Mouse (Mus musculus) liver, embryonic 13.5 days (tissue): ENCODE data around the gene Dao. TPM values are rescaled to one million over a fixed set of nuclear protein-coding genes. Genes with fewer than 3 reads are reported as not detected.

Experiments used
- ATAC-seq: fragments of 200-750 bp; cut with Nextera tagmentation; 2 replicates; pipeline ENCODE4 v1.8.0; 2017; ENCODE audit warnings: low read depth, mild to moderate bottlenecking, moderate number of reproducible peaks, moderate library complexity
- DNase-seq: peaks from one replicate; pipeline ENCODE4 v3.0.0; 2022
- H3K27ac ChIP-seq: fragments of 300-500 bp; sonication (generic); 2 replicates; pipeline ENCODE4 v1.5.1; 2015; ENCODE audit warnings: moderate library complexity, mild to moderate bottlenecking, inconsistent platforms
- H3K27me3 ChIP-seq: fragments of 300-500 bp; sonication (generic); 2 replicates; pipeline ENCODE4 v1.6.1; 2015; ENCODE audit warnings: mild to moderate bottlenecking, inconsistent platforms
- H3K36me3 ChIP-seq: fragments of 300-500 bp; sonication (generic); 2 replicates; pipeline ENCODE4 v1.6.1; 2015; ENCODE audit warnings: mild to moderate bottlenecking, inconsistent platforms
- H3K4me1 ChIP-seq: fragments of 300-500 bp; sonication (generic); replicated peaks from 2 replicates; pipeline ENCODE4 v1.6.1; 2015; ENCODE audit warnings: inconsistent platforms
- H3K4me2 ChIP-seq: fragments of 300-500 bp; sonication (generic); 2 replicates; pipeline ENCODE4 v1.6.1; 2015; ENCODE audit warnings: inconsistent platforms, mild to moderate bottlenecking, moderate library complexity
- H3K4me3 ChIP-seq: fragments of 300-500 bp; sonication (generic); replicated peaks from 2 replicates; pipeline ENCODE4 v1.5.1; 2015; ENCODE audit warnings: mild to moderate bottlenecking, inconsistent platforms
- H3K9ac ChIP-seq: fragments of 300-500 bp; sonication (generic); 2 replicates; pipeline ENCODE4 v1.6.1; 2015; ENCODE audit warnings: mild to moderate bottlenecking, inconsistent platforms
- H3K9me3 ChIP-seq: fragments of 300-500 bp; sonication (generic); replicated peaks from 2 replicates; pipeline ENCODE4 v1.6.1; 2016; ENCODE audit warnings: inconsistent platforms
- WGBS: fragments of 180-500 bp; shearing (Covaris S2); methylation state at CpG from one replicate; pipeline ENCODE4 v1.1.7; 2015; ENCODE audit not compliant: insufficient replicate concordance; 5-methylcytosine and 5-hydroxymethylcytosine counted together
- polyA plus RNA-seq: library from polyadenylated mRNA; unstranded; fragments of >200 nt; fragmentation: Nextera tagmentation; extraction: Ambion mirVana; gene quantifications from 2 replicates; pipeline ENCODE4 v1.2.1, GENCODE M21; 2015

The Dao gene
- polyA plus RNA-seq, 1 experiment from 2014 or later, result not detected

GRCm38 (mm10) chr5:113968371-113968770, 35.1 kb upstream of the Dao start:
- no peak overlapping the region for H3K4me3 ChIP-seq
- peaks cover 57% of the 10 kb centered on the region for H3K4me1 ChIP-seq
- peak overlapping the region; percentile 44; the same call in 1 of the 2 replicates for H3K27ac ChIP-seq
- no peak for DNase-seq
- H3K4me2 ChIP-seq, result no peak overlapping the region
- peaks cover 75% of the 10 kb centered on the region for H3K36me3 ChIP-seq
- 83% methylated on average over 11 of the region's 11 CpGs for WGBS
- H3K9ac ChIP-seq, result no peak overlapping the region
- no peaks in the 10 kb centered on the region for H3K9me3 ChIP-seq
- H3K27me3 ChIP-seq, result no peaks in the 10 kb centered on the region
- no peak for ATAC-seq

DNA sequence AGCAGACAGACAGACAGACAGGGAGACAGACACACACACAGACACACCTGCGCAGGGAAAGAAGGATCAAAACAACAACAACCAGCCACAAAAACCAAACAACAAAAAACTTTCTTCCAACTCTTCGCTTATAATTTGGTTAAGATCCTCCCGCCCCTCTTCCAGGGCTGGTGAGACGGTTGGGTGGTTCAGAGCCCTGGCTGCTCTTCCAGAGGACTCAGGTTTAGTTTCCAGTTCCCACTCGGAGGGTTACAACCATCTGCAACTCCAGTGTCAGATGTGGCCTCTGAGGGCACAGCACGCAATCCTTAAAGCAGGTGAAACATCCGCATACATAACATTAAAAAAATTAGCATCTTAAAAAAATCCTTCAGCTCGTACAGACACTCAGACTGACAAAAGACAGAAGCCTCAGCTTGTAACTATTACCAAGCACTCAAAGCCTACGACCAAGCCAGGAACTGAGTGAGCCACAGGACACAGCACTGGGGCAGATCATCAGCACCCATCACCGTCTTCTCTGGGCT, 32.0 kb upstream of the Dao start:
- Histone ChIP-seq H3K27ac (peak overlapping the region; percentile 98), H3K9ac (peak overlapping the region; percentile 85), H3K4me3 (peak overlapping the region; percentile 61), H3K27me3 (no peaks in the 10 kb centered on the region), H3K9me3 (no peaks in the 10 kb centered on the region), H3K4me2 (peak overlapping the region; percentile 87), H3K4me1 (peaks cover 82% of the 10 kb centered on the region), H3K36me3 (peaks cover 46% of the 10 kb centered on the region)
- 83% methylated on average over 10 of the region's 10 CpGs for WGBS
- DNase-seq, result no peak
- ATAC-seq, result no peak

DNA sequence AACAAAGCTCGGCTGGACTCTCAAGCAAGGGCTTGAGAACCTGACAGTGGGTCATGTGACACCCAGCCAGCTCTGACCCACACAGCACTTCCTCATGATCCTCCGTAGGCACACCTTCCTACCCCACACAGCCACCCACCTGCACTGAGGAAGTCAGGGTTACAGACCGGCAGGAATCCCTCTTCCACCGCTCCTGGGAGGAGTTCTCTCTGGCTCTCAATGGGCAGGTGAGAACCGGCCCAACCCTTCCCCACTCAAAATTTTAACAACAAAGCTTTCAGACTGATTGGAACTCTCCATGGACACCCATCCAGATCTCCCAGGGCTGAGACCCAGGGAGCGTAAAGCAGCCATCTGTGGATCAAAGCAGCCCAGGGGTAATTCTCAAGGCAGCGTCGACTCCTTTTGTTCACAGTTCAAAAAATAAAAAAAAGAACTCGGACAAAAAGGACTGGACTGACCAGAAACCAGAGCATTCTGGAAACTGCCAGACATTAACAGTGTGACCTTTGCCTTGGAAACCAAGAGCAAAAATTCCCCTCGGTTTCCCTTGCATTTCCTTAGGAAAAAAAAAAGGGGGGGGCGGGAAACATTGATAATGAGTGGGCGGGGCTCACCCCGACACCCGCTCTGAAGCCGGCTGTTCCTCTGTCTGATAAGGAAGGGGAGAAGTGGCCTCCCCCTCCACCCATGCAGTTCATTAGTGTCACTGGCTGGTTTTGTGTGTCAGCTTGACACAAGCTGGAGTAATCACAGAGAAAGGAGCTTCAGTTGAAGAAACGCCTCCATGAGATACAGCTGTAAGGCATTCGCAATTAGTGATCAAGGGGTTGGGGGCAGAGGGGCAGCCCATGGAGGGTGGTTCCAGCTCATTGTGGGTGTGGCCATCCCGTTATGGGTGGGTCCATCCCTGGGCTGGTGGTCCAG, 30.7 kb upstream of the Dao start:
- DNase-seq (peak; percentile 79), ATAC-seq (peak; percentile 75)
- WGBS, result 11% methylated on average over 18 of the region's 18 CpGs
- peak overlapping the region; percentile 98 for H3K27ac ChIP-seq
- peaks cover 42% of the 10 kb centered on the region for H3K36me3 ChIP-seq
- H3K9ac ChIP-seq, result peak overlapping the region; percentile 85
- H3K9me3 ChIP-seq, result no peaks in the 10 kb centered on the region
- peak overlapping the region; percentile 87 for H3K4me2 ChIP-seq
- H3K27me3 ChIP-seq, result no peaks in the 10 kb centered on the region
- peak overlapping the region; percentile 61 for H3K4me3 ChIP-seq
- H3K4me1 ChIP-seq, result peaks cover 82% of the 10 kb centered on the region

DNA sequence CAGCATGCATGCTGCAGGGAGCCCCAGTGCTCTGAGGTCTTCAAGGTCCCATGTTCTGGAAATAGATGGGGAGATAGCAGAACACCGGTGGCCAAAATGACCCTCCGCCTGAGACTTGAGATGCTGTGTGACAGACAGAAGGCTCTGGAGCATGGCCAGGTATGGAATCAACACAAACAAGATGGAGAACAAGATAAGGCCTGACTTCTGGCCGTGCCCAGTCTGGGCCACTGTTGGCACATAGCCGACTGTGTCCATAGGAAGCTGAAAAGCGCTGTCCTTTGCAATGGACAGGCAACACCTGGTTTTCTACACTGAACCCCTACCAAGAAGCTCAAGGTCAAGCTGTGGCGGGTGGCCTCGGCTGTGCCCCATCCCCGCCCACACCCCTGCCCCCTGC, 29.7 kb upstream of the Dao start:
- no peak for DNase-seq
- Histone ChIP-seq H3K4me1 (peaks cover 89% of the 10 kb centered on the region), H3K9ac (peak overlapping the region; percentile 85), H3K36me3 (peaks cover 32% of the 10 kb centered on the region), H3K4me3 (peak overlapping the region; percentile 61), H3K27me3 (no peaks in the 10 kb centered on the region), H3K4me2 (peak overlapping the region; percentile 87), H3K9me3 (no peaks in the 10 kb centered on the region), H3K27ac (peak overlapping the region; percentile 98)
- 63% methylated on average over 8 of the region's 8 CpGs for WGBS
- ATAC-seq, result no peak

GRCm38 (mm10) chr5:113974576-113974975, 28.9 kb upstream of the Dao start:
- Histone ChIP-seq H3K4me1 (peaks cover 97% of the 10 kb centered on the region), H3K27me3 (no peaks in the 10 kb centered on the region), H3K36me3 (peaks cover 28% of the 10 kb centered on the region), H3K9me3 (no peaks in the 10 kb centered on the region), H3K4me2 (peak overlapping the region; percentile 87), H3K9ac (peak overlapping the region; percentile 85), H3K27ac (peak overlapping the region; percentile 98), H3K4me3 (peak overlapping the region; percentile 61)
- peak; percentile 53 for ATAC-seq
- peak; percentile 52 for DNase-seq
- WGBS, result 45% methylated on average over 15 of the region's 15 CpGs

DNA sequence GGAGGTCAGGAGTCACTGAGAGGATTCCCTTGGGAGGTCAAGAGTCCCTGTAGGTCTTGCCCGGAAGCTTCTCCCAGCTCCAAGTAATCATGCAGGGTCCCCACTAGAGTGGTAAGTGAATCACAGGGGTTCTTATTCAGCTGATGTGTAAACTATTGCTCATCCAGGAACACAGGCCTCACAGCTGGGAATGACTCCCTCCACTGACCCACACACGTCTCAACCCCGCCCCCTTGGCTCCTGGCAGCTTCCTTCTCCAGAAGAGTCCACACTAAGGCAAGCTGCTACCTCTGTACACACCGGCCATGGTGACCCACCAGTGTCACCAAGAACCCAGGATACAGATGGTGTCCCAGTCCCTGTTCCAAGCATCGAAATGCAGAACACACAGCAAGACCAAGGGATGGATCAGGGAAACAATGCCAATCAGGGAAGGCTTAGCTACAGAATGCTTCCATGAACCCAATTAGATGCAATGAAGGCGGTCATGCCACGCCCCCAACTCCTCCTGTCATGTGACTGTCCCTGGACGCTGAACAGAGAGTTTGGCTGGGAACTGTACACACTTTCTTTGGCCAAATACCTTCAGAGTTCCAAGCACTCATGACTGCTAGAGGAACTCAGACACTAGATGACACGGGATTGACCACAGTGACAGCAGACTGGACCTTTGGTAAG, 27.8 kb upstream of the Dao start:
- DNase-seq (peak; percentile 57), ATAC-seq (no peak)
- no peaks in the 10 kb centered on the region for H3K27me3 ChIP-seq
- 63% methylated on average over 9 of the region's 9 CpGs for WGBS
- H3K4me3 ChIP-seq, result peak overlapping the region; percentile 61; the same call in 1 of the 2 replicates
- H3K27ac ChIP-seq, result peak overlapping the region; percentile 98
- H3K4me1 ChIP-seq, result peaks cover 100% of the 10 kb centered on the region
- peaks cover 17% of the 10 kb centered on the region for H3K36me3 ChIP-seq
- no peaks in the 10 kb centered on the region for H3K9me3 ChIP-seq
- peak overlapping the region; percentile 85 for H3K9ac ChIP-seq
- H3K4me2 ChIP-seq, result peak overlapping the region; percentile 87

DNA sequence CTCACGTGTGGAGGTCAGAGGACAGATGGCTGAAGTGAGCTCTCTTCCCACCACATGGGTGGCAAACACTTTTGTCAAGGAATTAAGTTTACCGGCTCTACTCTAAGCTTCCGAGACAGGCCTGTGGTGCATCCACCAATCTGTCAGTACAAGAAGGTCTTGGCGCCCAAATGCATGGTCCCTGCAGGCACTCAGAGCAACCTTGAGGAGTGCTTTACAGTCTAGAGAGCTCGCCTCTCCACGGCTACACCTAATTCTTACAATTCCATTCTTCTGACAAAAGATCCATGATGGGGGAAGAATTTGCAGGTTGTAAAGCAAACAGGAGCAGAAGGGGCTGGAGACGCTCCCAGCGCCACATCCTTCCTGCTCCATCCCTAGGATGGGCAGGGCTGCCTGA, 26.9 kb upstream of the Dao start:
- Histone ChIP-seq H3K4me1 (peaks cover 100% of the 10 kb centered on the region), H3K4me2 (peak overlapping the region; percentile 87), H3K9me3 (no peaks in the 10 kb centered on the region), H3K9ac (peak overlapping the region; percentile 68), H3K27ac (peak overlapping the region; percentile 98), H3K4me3 (no peak overlapping the region), H3K36me3 (peaks cover 15% of the 10 kb centered on the region), H3K27me3 (no peaks in the 10 kb centered on the region)
- WGBS, result 88% methylated on average over 8 of the region's 8 CpGs
- ATAC-seq, result no peak
- DNase-seq, result no peak

DNA sequence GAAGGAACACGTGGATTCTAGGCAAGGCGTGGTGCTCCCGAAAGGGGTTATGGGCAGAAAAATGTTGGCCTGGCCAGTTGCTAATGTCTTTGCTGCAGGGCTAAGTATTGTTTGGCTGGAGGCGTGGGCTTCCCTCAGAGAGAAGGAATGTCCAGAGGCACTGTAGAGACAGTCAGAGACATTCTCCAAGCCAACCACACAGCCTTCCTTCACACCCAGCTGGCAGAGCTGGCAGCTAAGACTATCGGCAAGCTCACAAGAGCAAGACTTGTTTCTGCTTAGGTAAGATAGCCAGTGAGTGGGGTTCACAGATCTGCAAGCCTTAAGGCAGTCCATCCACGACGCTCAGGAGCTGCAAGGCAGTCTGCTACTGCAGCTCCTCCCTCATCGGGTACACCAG, 26.2 kb upstream of the Dao start:
- Histone ChIP-seq H3K27ac (peak overlapping the region; percentile 98), H3K36me3 (peaks cover 22% of the 10 kb centered on the region), H3K9ac (peak overlapping the region; percentile 68), H3K9me3 (no peaks in the 10 kb centered on the region), H3K4me1 (peaks cover 100% of the 10 kb centered on the region), H3K4me2 (peak overlapping the region; percentile 87), H3K27me3 (no peaks in the 10 kb centered on the region), H3K4me3 (peak overlapping the region; percentile 23; the same call in 1 of the 2 replicates)
- ATAC-seq, result peak; percentile 79
- DNase-seq, result peak; percentile 72
- 44% methylated on average over 8 of the region's 8 CpGs for WGBS

DNA sequence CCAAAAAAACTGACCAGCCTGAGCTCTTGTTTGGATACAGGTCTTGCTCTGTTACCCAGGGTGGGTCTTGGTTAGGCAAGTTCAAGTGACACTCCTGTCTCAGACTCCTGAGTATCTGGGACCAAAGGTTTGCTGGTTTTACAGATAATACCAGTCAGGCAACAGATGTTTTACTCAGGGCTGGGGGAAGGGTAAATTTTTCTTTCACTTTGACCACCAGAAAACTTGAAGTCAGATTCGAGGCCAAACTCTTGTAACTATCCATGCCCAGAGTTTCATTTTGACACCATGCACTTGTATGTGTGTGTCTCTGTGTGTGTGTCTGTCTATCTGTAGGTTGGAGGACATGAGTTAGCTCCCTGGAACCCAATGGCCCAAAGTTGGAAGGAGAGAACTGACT, 23.0 kb upstream of the Dao start:
- DNase-seq, result peak; percentile 61
- Histone ChIP-seq H3K27ac (peak overlapping the region; percentile 98), H3K36me3 (peaks cover 29% of the 10 kb centered on the region), H3K27me3 (no peaks in the 10 kb centered on the region), H3K4me1 (peaks cover 100% of the 10 kb centered on the region), H3K9me3 (no peaks in the 10 kb centered on the region), H3K9ac (peak overlapping the region; percentile 66), H3K4me2 (peak overlapping the region; percentile 61), H3K4me3 (peak overlapping the region; percentile 15)
- WGBS, result 28% methylated on average over 1 of the region's 1 CpGs
- ATAC-seq, result peak; percentile 37

DNA sequence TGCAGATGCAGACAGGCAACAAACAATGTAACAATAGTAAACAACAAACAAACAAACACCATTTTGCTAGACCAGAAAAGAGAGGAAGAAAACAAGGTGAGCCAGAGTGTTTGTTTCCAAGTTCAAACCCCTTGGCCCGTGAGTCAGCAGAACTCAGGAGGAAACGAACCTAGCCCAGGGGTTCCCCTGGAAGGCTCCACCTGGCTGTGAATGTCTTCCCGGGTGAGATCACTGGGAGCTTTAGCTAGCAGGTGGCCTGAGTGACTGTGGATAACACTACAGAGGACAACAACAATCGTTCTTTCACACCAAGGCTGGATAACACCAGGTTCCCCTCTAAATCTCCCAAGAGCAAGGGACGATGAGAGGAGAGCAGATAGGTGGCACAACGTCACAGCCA, 22.3 kb upstream of the Dao start:
- 0 out of 2 replicates have a peak overlapping the region, but pooled peaks have one; percentile 15 for H3K4me3 ChIP-seq
- H3K36me3 ChIP-seq, result peaks cover 29% of the 10 kb centered on the region
- H3K27ac ChIP-seq, result peak overlapping the region; percentile 98
- DNase-seq (peak; percentile 42), ATAC-seq (no peak)
- H3K4me1 ChIP-seq, result peaks cover 100% of the 10 kb centered on the region
- H3K9ac ChIP-seq, result peak overlapping the region; percentile 66
- H3K27me3 ChIP-seq, result no peaks in the 10 kb centered on the region
- peak overlapping the region; percentile 61 for H3K4me2 ChIP-seq
- WGBS, result 59% methylated on average over 6 of the region's 6 CpGs
- H3K9me3 ChIP-seq, result no peaks in the 10 kb centered on the region

DNA sequence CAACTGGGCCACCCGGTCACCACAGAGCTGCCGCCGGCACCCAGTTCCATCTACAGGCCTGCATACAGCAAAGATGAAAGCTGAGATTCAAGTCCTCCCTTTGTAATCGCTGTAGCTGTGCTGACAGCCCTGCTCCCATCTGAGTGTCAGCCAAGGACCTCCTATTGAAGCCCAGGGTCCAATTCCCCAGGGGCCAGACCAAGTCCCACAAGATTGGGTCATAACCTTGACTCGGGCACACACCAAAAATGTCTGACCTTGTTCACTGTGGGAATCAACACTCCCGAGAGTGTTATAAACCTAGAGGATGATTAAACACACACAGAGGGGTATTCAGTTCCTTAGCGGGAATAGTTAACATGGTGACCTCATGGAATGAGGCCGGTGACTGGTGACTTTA, 21.7 kb upstream of the Dao start:
- H3K27ac ChIP-seq, result peak overlapping the region; percentile 98
- H3K4me2 ChIP-seq, result peak overlapping the region; percentile 61; the same call in 1 of the 2 replicates
- 84% methylated on average over 8 of the region's 8 CpGs for WGBS
- H3K4me1 ChIP-seq, result peaks cover 100% of the 10 kb centered on the region
- H3K9me3 ChIP-seq, result no peaks in the 10 kb centered on the region
- H3K4me3 ChIP-seq, result no peak overlapping the region
- DNase-seq, result no peak
- no peaks in the 10 kb centered on the region for H3K27me3 ChIP-seq
- H3K9ac ChIP-seq, result peak overlapping the region; percentile 66
- ATAC-seq, result no peak
- H3K36me3 ChIP-seq, result peaks cover 23% of the 10 kb centered on the region
